Mouse (Mus musculus) G1E (cell line): ENCODE measurements around the gene Uba1.

Source experiments
- CTCF ChIP-seq: IDR thresholded peaks from 2 replicates; pipeline ENCODE4 v1.5.1; 2012; ENCODE audit warnings: low read depth, low read length, inconsistent platforms, mixed read lengths
- GATA1 ChIP-seq: IDR thresholded peaks from 2 replicates; pipeline ENCODE4 v1.6.1; 2012; ENCODE audit warnings: borderline replicate concordance, low read length, inconsistent platforms, mixed read lengths
- GATA2 ChIP-seq: IDR thresholded peaks from 2 replicates; pipeline ENCODE4 v1.6.1; 2012; ENCODE audit warnings: low read depth, low read length, inconsistent platforms, borderline replicate concordance

DNA sequence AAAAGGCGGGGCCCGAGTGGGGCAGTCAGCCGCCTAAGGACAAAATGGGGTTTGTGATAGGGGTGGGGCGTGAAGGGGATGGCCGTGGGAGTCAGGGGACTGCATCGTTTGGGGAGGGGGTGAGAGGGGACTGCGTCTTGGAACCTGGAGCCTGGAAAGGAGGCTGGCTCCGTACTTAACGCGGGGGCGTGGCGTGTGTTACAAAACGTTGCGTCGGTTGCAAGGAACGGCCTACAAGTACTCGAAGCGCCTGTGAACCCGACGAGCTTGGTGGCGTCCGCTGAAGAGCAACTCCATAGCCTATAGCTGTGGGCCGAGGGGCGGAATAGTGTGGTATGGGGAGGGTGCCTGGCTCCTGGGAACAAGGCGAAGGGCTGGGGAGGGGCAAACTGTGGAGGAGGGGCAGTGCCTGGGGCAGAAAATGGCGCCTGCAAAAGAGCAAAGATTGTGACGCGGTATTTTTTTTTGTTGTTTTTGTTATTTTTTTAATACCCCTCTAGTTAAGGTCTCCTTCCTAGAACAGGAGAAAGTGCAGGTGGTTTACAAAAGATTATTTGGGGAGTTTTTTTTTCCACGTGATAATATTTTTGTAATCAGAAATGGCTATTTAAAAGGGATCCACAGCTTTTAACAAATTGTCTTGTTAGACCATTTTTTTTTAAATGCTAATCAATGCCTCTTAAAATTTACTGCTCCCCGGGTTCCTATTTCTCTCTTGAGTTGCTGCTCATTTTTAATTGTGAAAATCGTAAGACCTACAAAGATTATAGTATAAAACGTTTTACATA lies 46.4 kb downstream of the Uba1 start:
- TF ChIP-seq CTCF (no peak), GATA1 (no peak), GATA2 (no peak)
